Mouse (Mus musculus): Measurements from ENCODE around the gene Pbld1. TPM values are rescaled to one million over a fixed set of nuclear protein-coding genes. Genes with fewer than 3 reads are reported as not detected.

The Pbld1 gene
- 0.12 TPM for polyA plus RNA-seq (2017; shearing (Covaris generic))

GRCm38 (mm10) chr10:63059862-63060261 is at the start of gene Pbld1:
Pbld1 (plus strand) TSS chr10:63060162.

GRCm38 (mm10) chr10:63023749-63024579 is 36.0 kb upstream of the Pbld1 start, which contains the start of the genes Hnrnph3 and Pbld2:
Hnrnph3 (minus strand) TSS chr10:63024217.
Pbld2 (plus strand) TSS chr10:63024315.

GRCm38 (mm10) chr10:63099521-63099920 is 39.6 kb downstream of the Pbld1 start, which contains the start of gene Atoh7:
Atoh7 (plus strand) TSS chr10:63099651.

Other genes starting within 250 kb of the Pbld1 start
- gene Tet1, start 151.2 kb upstream of the Pbld1 start, polyA plus RNA-seq (2017; shearing (Covaris generic)) = 10.7 TPM
- 2.1 TPM for gene Slc25a16, start 139.5 kb upstream of the Pbld1 start, polyA plus RNA-seq (2017; shearing (Covaris generic))
- 4.0 TPM for gene Dna2, start 113.1 kb upstream of the Pbld1 start, polyA plus RNA-seq (2017; shearing (Covaris generic))
- 43.7 TPM for gene Rufy2, start 79.9 kb upstream of the Pbld1 start, polyA plus RNA-seq (2017; shearing (Covaris generic))
- 81.2 TPM for gene Hnrnph3, start 35.9 kb upstream of the Pbld1 start, polyA plus RNA-seq (2017; shearing (Covaris generic))
- gene Pbld2, start 35.8 kb upstream of the Pbld1 start, polyA plus RNA-seq (2017; shearing (Covaris generic)) = 0.73 TPM
- not detected for gene Atoh7, start 39.5 kb downstream of the Pbld1 start, polyA plus RNA-seq (2017; shearing (Covaris generic))
- not detected for gene Mypn, start 143.8 kb downstream of the Pbld1 start, polyA plus RNA-seq (2017; shearing (Covaris generic))
- gene Herc4, start 183.6 kb downstream of the Pbld1 start, polyA plus RNA-seq (2017; shearing (Covaris generic)) = 155 TPM

All from activated CD4-positive, CD25-positive, alpha-beta regulatory T cell, adult 9 weeks (primary cell).